Mouse (Mus musculus) kidney, embryonic 15.5 days (tissue): ENCODE measurements around the gene Nxph3. TPM values are rescaled to one million over a fixed set of nuclear protein-coding genes. Genes with fewer than 3 reads are reported as not detected.
"Not testable (repeated sequence)": the region's sequence is repeated elsewhere in the genome, so short reads cannot be mapped to it uniquely, and the experiment has no call there.

ENCODE experiments used
- ATAC-seq: fragments of 200-750 bp; cut with Nextera tagmentation; replicated peaks from 2 replicates; pipeline ENCODE4 v1.8.0; 2017; ENCODE audit warnings: moderate TSS enrichment; ENCODE audit not compliant: low FRiP score
- H3K27ac ChIP-seq: fragments of 300-500 bp; sonication (generic); 2 replicates; pipeline ENCODE4 v1.5.1; 2015; ENCODE audit warnings: mild to moderate bottlenecking, inconsistent platforms
- H3K27me3 ChIP-seq: fragments of 300-500 bp; sonication (generic); 2 replicates; pipeline ENCODE4 v1.6.1; 2015; ENCODE audit warnings: inconsistent platforms
- H3K36me3 ChIP-seq: fragments of 300-500 bp; sonication (generic); 2 replicates; pipeline ENCODE4 v1.6.1; 2015; ENCODE audit warnings: inconsistent platforms
- H3K4me1 ChIP-seq: fragments of 300-500 bp; sonication (generic); 2 replicates; pipeline ENCODE4 v1.6.1; 2015; ENCODE audit warnings: inconsistent platforms
- H3K4me2 ChIP-seq: fragments of 300-500 bp; sonication (generic); 2 replicates; pipeline ENCODE4 v1.6.1; 2015; ENCODE audit warnings: moderate library complexity, mild to moderate bottlenecking, inconsistent platforms
- H3K4me3 ChIP-seq: fragments of 300-500 bp; sonication (generic); replicated peaks from 2 replicates; pipeline ENCODE4 v1.5.1; 2015; ENCODE audit warnings: mild to moderate bottlenecking, inconsistent platforms
- H3K9ac ChIP-seq: fragments of 300-500 bp; sonication (generic); 2 replicates; pipeline ENCODE4 v1.6.1; 2015; ENCODE audit warnings: mild to moderate bottlenecking, inconsistent platforms
- H3K9me3 ChIP-seq: fragments of 300-500 bp; sonication (generic); replicated peaks from 2 replicates; pipeline ENCODE4 v1.6.1; 2016; ENCODE audit warnings: inconsistent platforms
- WGBS: fragments of 180-500 bp; shearing (Covaris S2); methylation state at CpG from one replicate; pipeline ENCODE4 v1.1.7; 2015; ENCODE audit warnings: mixed read lengths; 5-methylcytosine and 5-hydroxymethylcytosine counted together
- polyA plus RNA-seq: library from polyadenylated mRNA; unstranded; fragments of >200 nt; fragmentation: Nextera tagmentation; extraction: Ambion mirVana; gene quantifications from 2 replicates; pipeline ENCODE4 v1.2.1, GENCODE M21; 2015

Gene Nxph3
- polyA plus RNA-seq, 1 experiment from 2014 or later: 0.40 TPM

DNA sequence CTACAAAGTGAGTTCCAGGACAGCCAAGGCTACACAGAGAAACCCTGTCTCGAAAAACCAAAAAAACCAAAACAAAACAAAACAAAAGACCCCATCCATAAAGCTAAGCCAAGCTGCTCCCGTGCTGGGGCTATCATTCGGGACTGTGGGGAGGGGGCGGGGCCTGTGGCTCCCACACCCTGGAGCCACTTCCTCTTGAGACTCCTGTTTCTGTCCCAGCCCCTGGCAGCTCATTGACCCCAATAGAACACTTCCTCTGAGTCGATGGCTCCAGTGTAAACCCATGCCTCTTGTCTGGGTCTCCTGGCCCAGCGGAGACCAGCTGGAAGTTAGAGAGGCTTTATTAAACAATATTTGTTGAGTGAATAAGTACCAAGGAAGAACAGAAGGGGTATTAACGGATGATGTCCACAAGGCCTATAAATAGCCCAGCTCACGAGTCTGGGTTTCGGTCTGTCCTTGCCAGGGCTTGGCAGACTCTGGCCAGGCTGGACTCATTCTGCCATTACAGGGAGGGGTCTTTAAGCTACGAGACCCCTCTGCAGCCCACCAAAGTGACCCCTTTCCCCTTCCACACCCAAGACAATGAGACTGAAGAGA lies 10.7 kb downstream of the Nxph3 start:
- WGBS: 54% methylated on average over 10 of the region's 10 CpGs
- ATAC-seq: no peak
- H3K27ac ChIP-seq: no peak overlapping the region
- no peak overlapping the region for H3K4me2 ChIP-seq
- H3K9me3 ChIP-seq: no peaks in the 10 kb centered on the region
- H3K36me3 ChIP-seq: no peaks in the 10 kb centered on the region
- no peak overlapping the region for H3K4me3 ChIP-seq
- peaks cover 28% of the 10 kb centered on the region for H3K4me1 ChIP-seq
- H3K9ac ChIP-seq: no peak overlapping the region
- H3K27me3 ChIP-seq: 0 out of 2 replicates have a peak, but pooled peaks cover 2% of the 10 kb centered on the region

GRCm38 (mm10) chr11:95501826-95502225 lies 12.5 kb downstream of the Nxph3 start:
- Histone ChIP-seq H3K36me3 (peaks cover 11% of the 10 kb centered on the region; the same call in 1 of the 2 replicates), H3K4me1 (peaks cover 15% of the 10 kb centered on the region)
- WGBS: 89% methylated on average over 8 of the region's 8 CpGs
- not testable (repeated sequence) for H3K4me2 ChIP-seq, H3K4me3 ChIP-seq, H3K9ac ChIP-seq, H3K9me3 ChIP-seq, ATAC-seq, H3K27me3 ChIP-seq, H3K27ac ChIP-seq

GRCm38 (mm10) chr11:95500836-95501235 lies 13.5 kb downstream of the Nxph3 start:
- WGBS: 47% methylated on average over 3 of the region's 3 CpGs
- H3K4me3 ChIP-seq: no peak overlapping the region
- peaks cover 14% of the 10 kb centered on the region for H3K4me1 ChIP-seq
- H3K36me3 ChIP-seq: peaks cover 11% of the 10 kb centered on the region; the same call in 1 of the 2 replicates
- no peak overlapping the region for H3K27ac ChIP-seq
- H3K9ac ChIP-seq: no peak overlapping the region
- H3K9me3 ChIP-seq: no peaks in the 10 kb centered on the region
- H3K27me3 ChIP-seq: no peaks in the 10 kb centered on the region
- no peak for ATAC-seq
- H3K4me2 ChIP-seq: no peak overlapping the region

DNA sequence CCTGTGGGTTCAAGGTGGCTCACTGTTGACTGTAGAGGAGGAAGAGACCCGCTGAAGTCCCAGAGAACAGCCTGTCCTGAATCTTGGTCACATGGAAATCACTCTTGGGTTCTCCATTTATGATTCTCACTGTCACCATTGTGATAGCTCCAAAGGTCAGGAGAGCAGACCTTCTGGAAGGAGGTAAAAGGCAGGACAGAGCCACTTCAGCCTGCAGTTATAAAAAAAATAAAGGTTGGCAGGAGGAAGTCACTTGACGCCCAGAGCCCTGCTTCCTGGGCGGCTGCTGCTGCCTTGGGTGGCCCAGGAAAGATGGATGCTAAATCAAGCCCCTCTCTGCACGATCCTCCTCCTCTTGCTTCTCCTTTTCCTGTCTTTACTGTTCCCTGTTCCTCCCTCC lies 14.0 kb downstream of the Nxph3 start:
- H3K4me1 ChIP-seq: peaks cover 14% of the 10 kb centered on the region
- no peak for ATAC-seq
- H3K27ac ChIP-seq: no peak overlapping the region
- 30% methylated on average over 4 of the region's 4 CpGs for WGBS
- H3K36me3 ChIP-seq: peaks cover 13% of the 10 kb centered on the region; the same call in 1 of the 2 replicates
- no peak overlapping the region for H3K9ac ChIP-seq
- H3K9me3 ChIP-seq: no peaks in the 10 kb centered on the region
- no peak overlapping the region for H3K4me2 ChIP-seq
- no peaks in the 10 kb centered on the region for H3K27me3 ChIP-seq
- H3K4me3 ChIP-seq: no peak overlapping the region

GRCm38 (mm10) chr11:95497921-95498320 lies 16.4 kb downstream of the Nxph3 start:
- no peak for ATAC-seq
- Histone ChIP-seq H3K4me3 (no peak overlapping the region), H3K27me3 (no peaks in the 10 kb centered on the region), H3K27ac (no peak overlapping the region), H3K9ac (no peak overlapping the region), H3K36me3 (peaks cover 38% of the 10 kb centered on the region), H3K4me1 (0 out of 2 replicates have a peak, but pooled peaks cover 4% of the 10 kb centered on the region), H3K9me3 (no peaks in the 10 kb centered on the region), H3K4me2 (no peak overlapping the region)
- 89% methylated on average over 5 of the region's 5 CpGs for WGBS

- Histone ChIP-seq H3K27me3 (no peaks in the 10 kb centered on the region), H3K9me3 (no peaks in the 10 kb centered on the region), H3K9ac (no peak overlapping the region), H3K4me1 (0 out of 2 replicates have a peak, but pooled peaks cover 4% of the 10 kb centered on the region), H3K4me2 (no peak overlapping the region), H3K4me3 (no peak overlapping the region), H3K27ac (no peak overlapping the region), H3K36me3 (peaks cover 58% of the 10 kb centered on the region)
- ATAC-seq: no peak
- 76% methylated on average over 9 of the region's 9 CpGs for WGBS
These were observed 18.5 kb downstream of the Nxph3 start for GRCm38 (mm10) chr11:95495883-95496282.

- Histone ChIP-seq H3K36me3 (peaks cover 70% of the 10 kb centered on the region), H3K27ac (no peak overlapping the region), H3K4me3 (no peak overlapping the region), H3K9me3 (no peaks in the 10 kb centered on the region), H3K4me1 (0 out of 2 replicates have a peak, but pooled peaks cover 4% of the 10 kb centered on the region), H3K9ac (no peak overlapping the region), H3K4me2 (no peak overlapping the region), H3K27me3 (no peaks in the 10 kb centered on the region)
- no peak for ATAC-seq
- 62% methylated on average over 3 of the region's 3 CpGs for WGBS
These were observed 20.0 kb downstream of the Nxph3 start for GRCm38 (mm10) chr11:95494374-95494773.

DNA sequence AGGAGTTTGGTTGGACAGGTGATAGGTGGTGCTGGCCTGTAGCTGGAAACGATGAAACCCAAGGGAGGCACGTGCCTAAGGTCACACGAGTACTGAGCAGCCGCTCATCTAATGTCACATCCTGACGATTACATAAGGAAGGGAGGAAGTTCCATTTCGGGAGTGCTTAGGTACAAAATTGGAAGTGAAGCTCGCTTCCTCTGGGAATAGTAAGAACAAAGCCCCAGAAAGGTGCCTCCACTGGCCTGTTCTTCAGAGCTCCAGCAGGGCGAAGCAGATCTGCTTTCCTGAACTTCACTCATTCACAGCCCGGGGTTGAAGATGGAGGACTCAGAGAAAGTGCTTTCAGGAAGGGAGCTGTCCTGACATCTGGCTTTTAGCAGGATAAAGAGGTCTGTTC lies 20.4 kb downstream of the Nxph3 start:
- no peaks in the 10 kb centered on the region for H3K9me3 ChIP-seq
- 77% methylated on average over 9 of the region's 9 CpGs for WGBS
- peaks cover 73% of the 10 kb centered on the region for H3K36me3 ChIP-seq
- no peak overlapping the region for H3K27ac ChIP-seq
- no peak overlapping the region for H3K4me2 ChIP-seq
- no peak for ATAC-seq
- H3K27me3 ChIP-seq: no peaks in the 10 kb centered on the region
- H3K4me3 ChIP-seq: no peak overlapping the region
- H3K4me1 ChIP-seq: 0 out of 2 replicates have a peak, but pooled peaks cover 4% of the 10 kb centered on the region
- H3K9ac ChIP-seq: no peak overlapping the region

GRCm38 (mm10) chr11:95493010-95493409 lies 21.4 kb downstream of the Nxph3 start:
- no peak overlapping the region for H3K4me3 ChIP-seq
- H3K9ac ChIP-seq: no peak overlapping the region
- peaks cover 78% of the 10 kb centered on the region for H3K36me3 ChIP-seq
- H3K9me3 ChIP-seq: no peaks in the 10 kb centered on the region
- ATAC-seq: no peak
- no peak overlapping the region for H3K27ac ChIP-seq
- H3K4me1 ChIP-seq: peaks cover 4% of the 10 kb centered on the region; the same call in 1 of the 2 replicates
- no peaks in the 10 kb centered on the region for H3K27me3 ChIP-seq
- H3K4me2 ChIP-seq: no peak overlapping the region
- WGBS: 91% methylated on average over 4 of the region's 4 CpGs

GRCm38 (mm10) chr11:95492256-95492655 lies 22.1 kb downstream of the Nxph3 start:
- H3K36me3 ChIP-seq: peaks cover 78% of the 10 kb centered on the region
- no peak overlapping the region for H3K27ac ChIP-seq
- no peak overlapping the region for H3K4me2 ChIP-seq
- ATAC-seq: no peak
- H3K9ac ChIP-seq: no peak overlapping the region
- no peaks in the 10 kb centered on the region for H3K9me3 ChIP-seq
- H3K4me1 ChIP-seq: peaks cover 4% of the 10 kb centered on the region; the same call in 1 of the 2 replicates
- no peaks in the 10 kb centered on the region for H3K27me3 ChIP-seq
- H3K4me3 ChIP-seq: no peak overlapping the region
- WGBS: 85% methylated on average over 4 of the region's 4 CpGs

- no peak for ATAC-seq
- WGBS: 71% methylated on average over 14 of the region's 14 CpGs
- Histone ChIP-seq H3K9me3 (no peaks in the 10 kb centered on the region), H3K4me1 (no peaks in the 10 kb centered on the region; the same call in 1 of the 2 replicates), H3K36me3 (peaks cover 91% of the 10 kb centered on the region), H3K4me2 (no peak overlapping the region), H3K27ac (no peak overlapping the region), H3K27me3 (no peaks in the 10 kb centered on the region), H3K4me3 (no peak overlapping the region), H3K9ac (no peak overlapping the region)
These were observed 24.3 kb downstream of the Nxph3 start for GRCm38 (mm10) chr11:95490104-95490503.

DNA sequence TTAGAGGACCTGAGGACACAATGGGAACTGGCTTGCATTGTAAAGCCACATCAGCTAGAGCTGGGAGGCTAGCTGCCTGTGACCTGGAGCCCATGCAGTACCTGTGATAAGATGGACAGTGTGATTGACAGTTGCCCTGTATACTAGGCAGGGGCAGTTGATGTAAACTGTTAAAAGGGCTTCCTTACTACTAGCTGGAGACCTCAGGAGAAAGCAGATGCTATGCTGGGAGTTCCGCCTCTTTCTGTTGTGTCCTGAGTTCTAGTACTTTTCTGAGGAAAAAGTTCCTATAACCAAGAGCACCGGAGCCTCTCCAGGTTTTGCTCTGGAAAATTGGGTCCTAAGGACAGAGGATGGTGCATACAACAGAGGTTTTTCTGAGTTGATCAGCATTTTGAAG lies 27.1 kb downstream of the Nxph3 start:
- H3K27me3 ChIP-seq: no peaks in the 10 kb centered on the region
- 100% methylated on average over 2 of the region's 2 CpGs for WGBS
- H3K36me3 ChIP-seq: peaks cover 83% of the 10 kb centered on the region
- no peak overlapping the region for H3K9ac ChIP-seq
- no peak overlapping the region for H3K4me3 ChIP-seq
- no peaks in the 10 kb centered on the region; the same call in 1 of the 2 replicates for H3K4me1 ChIP-seq
- no peak for ATAC-seq
- H3K9me3 ChIP-seq: no peaks in the 10 kb centered on the region
- H3K27ac ChIP-seq: no peak overlapping the region
- H3K4me2 ChIP-seq: no peak overlapping the region

- 77% methylated on average over 18 of the region's 18 CpGs for WGBS
- no peak for ATAC-seq
- Histone ChIP-seq H3K27me3 (no peaks in the 10 kb centered on the region), H3K27ac (no peak overlapping the region), H3K4me3 (no peak overlapping the region), H3K9ac (no peak overlapping the region), H3K4me2 (no peak overlapping the region), H3K4me1 (no peaks in the 10 kb centered on the region; the same call in 1 of the 2 replicates), H3K36me3 (peaks cover 75% of the 10 kb centered on the region), H3K9me3 (no peaks in the 10 kb centered on the region)
These were observed 28.7 kb downstream of the Nxph3 start for GRCm38 (mm10) chr11:95485634-95486033.
